Mouse (Mus musculus): ENCODE measurements around the gene Mfap1b. TPM values are rescaled to one million over a fixed set of nuclear protein-coding genes. Genes with fewer than 3 reads are reported as not detected.

Gene Mfap1b
- polyA plus RNA-seq, 1 experiment: 2.0 TPM

DNA sequence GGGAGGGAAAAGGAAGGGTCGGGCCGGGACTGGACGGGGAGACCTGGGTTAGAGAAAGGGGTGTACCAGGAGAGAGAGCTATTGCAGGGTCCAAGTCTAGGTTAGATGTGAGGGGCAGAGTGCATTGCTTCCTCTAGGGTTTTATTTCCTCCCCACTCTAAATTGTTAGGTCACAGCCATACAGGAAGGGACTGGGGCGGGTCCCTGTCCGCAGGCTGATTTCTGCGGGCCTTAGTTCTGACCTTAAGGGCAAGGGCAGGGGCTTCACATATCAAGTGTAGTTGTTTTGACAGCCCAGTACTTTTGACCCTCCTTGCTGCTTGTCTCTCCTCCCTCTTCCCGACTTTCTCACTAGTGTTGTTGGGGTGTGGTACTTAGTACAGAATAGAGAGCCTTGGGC is 23.8 kb downstream of the Mfap1b start:
- DNase-seq (ENCODE audit: low read depth in 1 of 2, low spot score in 2 of 2): peak in 1 of 2 experiments; percentile 18
- peak overlapping the region; percentile 96 for H3K4me3 ChIP-seq (ENCODE audit: extremely low read depth, insufficient read depth, insufficient read length)
- under 1% methylated on average over 7 of the region's 7 CpGs for WGBS
- H3K4me1 ChIP-seq (ENCODE audit: control insufficient read depth, insufficient read depth, insufficient read length): peaks cover 6% of the 10 kb centered on the region
- H3K36me3 ChIP-seq (ENCODE audit: control insufficient read depth, insufficient read depth, low read length): peaks cover 10% of the 10 kb centered on the region
- no peak for TF ChIP-seq CTCF (IDR thresholded peaks at IDR 0.05; ENCODE audit: extremely low read depth, insufficient read depth, insufficient read length, insufficient replicate concordance)
- TF ChIP-seq POLR2A (IDR thresholded peaks at IDR 0.05; ENCODE audit: low read depth, low read length): no peak
- H3K27ac ChIP-seq (ENCODE audit: insufficient read depth, low read length): peak overlapping the region; percentile 95
- no peaks in the 10 kb centered on the region for H3K27me3 ChIP-seq (ENCODE audit: control insufficient read depth, insufficient read depth, low read length)

DNA sequence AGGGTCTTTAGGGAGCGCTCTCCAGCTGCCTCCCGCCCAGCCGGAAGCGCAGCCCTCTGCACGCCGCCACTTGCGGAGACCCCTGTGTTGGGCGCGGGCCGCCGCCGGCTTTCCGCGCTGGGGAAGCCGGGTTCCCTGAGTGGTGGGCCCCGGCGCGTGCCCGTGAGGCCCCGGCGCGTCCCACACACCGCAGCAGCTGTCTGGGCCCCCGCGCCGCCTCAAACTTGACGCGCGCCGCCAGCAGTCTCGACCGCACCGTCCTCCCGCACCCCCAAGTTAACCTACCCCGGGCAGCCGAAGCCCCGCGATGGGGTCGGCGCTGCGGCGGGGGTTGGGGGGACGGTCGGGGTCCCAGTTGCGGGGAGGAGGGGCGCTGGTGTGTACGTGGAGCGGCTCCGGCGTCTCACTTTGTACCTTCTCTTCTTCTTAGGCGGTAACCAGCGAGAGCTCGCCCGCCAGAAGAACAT is 24.3 kb downstream of the Mfap1b start:
- no peak for TF ChIP-seq POLR2A (IDR thresholded peaks at IDR 0.05; ENCODE audit: low read depth, low read length)
- no peak for TF ChIP-seq CTCF (IDR thresholded peaks at IDR 0.05; ENCODE audit: extremely low read depth, insufficient read depth, insufficient read length, insufficient replicate concordance)
- H3K4me3 ChIP-seq (ENCODE audit: extremely low read depth, insufficient read depth, insufficient read length): peak overlapping the region; percentile 96
- H3K27ac ChIP-seq (ENCODE audit: insufficient read depth, low read length): peak overlapping the region; percentile 95
- H3K4me1 ChIP-seq (ENCODE audit: control insufficient read depth, insufficient read depth, insufficient read length): peaks cover 6% of the 10 kb centered on the region
- WGBS: under 1% methylated on average over 54 of the region's 54 CpGs
- no peak for DNase-seq (ENCODE audit: low read depth in 1 of 2, low spot score in 2 of 2)
- H3K27me3 ChIP-seq (ENCODE audit: control insufficient read depth, insufficient read depth, low read length): no peaks in the 10 kb centered on the region
- H3K36me3 ChIP-seq (ENCODE audit: control insufficient read depth, insufficient read depth, low read length): peaks cover 10% of the 10 kb centered on the region

DNA sequence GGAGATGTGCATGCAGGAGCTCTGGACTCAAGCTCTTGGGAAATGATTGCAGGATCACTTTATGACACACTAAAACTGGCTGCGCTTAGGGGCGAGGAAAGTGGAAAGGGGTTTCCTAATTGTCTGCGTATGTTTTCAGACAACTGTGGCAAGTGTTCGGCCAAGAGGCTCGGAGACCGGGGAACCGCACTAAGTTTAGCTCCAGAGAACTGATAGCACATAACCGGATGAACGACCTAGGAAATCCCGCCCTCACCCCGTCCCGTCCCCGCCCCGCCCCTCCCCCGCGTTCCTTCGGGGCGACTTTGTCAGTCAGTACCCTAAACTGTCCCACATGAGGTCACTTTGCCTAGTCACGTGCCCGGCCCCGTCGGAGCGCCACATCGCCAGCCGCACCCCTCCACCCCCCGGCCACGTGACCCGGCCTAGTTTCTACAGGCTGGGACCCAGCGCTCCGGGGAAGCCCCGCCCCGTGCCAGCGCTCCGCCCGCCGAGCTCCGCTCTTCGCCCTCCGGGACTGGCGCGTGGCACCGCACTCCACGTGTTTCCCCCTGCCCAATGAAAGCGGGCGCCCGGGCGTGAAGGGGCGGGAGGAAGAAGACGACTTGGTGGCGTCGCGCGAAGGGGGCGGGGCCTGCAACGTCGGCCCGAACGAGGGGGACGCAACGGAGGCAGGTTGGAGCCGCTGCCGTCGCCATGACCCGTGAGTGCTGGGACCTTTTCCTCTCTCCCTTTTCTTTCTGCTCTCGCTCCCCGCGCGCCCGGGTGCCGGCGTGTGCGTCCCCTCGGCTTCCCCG is 24.9 kb downstream of the Mfap1b start, which contains the start of gene Serf2:
Gene Serf2 (plus strand): TSS at position 457 of the 797 bp plus-strand sequence.
- Histone ChIP-seq H3K27me3 (ENCODE audit: control insufficient read depth, insufficient read depth, low read length) (no peaks in the 10 kb centered on the region), H3K36me3 (ENCODE audit: control insufficient read depth, insufficient read depth, low read length) (peaks cover 10% of the 10 kb centered on the region), H3K27ac (ENCODE audit: insufficient read depth, low read length) (peak within 1 kb of the TSS; percentile 95), H3K4me1 (ENCODE audit: control insufficient read depth, insufficient read depth, insufficient read length) (peaks cover 6% of the 10 kb centered on the region), H3K4me3 (ENCODE audit: extremely low read depth, insufficient read depth, insufficient read length) (peak within 1 kb of the TSS; percentile 96)
- DNase-seq (ENCODE audit: low read depth in 1 of 2, low spot score in 2 of 2): peak; percentile 98 to 100
- under 1% methylated on average over 70 of the region's 74 CpGs for WGBS
- TF ChIP-seq POLR2A (IDR thresholded peaks at IDR 0.05; ENCODE audit: low read depth, low read length) (peak; percentile 92), CTCF (IDR thresholded peaks at IDR 0.05; ENCODE audit: extremely low read depth, insufficient read depth, insufficient read length, insufficient replicate concordance) (no peak)

DNA sequence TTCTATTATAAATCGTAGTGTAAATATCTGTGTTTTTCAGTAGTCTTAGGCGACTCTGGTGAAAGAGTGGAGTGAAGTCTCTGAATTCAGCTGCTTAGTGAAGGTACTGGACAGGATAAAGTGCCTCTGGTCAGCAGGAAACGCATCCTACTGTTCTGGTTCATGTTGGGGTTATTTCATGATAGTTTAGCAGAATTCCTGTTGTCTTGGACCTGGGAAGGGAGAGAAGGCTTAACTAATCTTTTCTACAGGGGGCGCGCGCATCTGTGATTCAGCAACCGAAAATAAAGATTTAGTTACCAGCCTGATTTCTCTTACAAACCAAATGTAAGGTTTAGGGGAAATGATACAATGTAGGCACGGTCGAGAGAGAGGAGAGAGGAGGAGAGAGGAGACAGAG is 25.7 kb downstream of the Mfap1b start:
- H3K4me1 ChIP-seq (ENCODE audit: control insufficient read depth, insufficient read depth, insufficient read length): peaks cover 6% of the 10 kb centered on the region
- peak; percentile 11 to 37 for DNase-seq (ENCODE audit: low read depth in 1 of 2, low spot score in 2 of 2)
- H3K36me3 ChIP-seq (ENCODE audit: control insufficient read depth, insufficient read depth, low read length): peaks cover 9% of the 10 kb centered on the region
- 11% methylated on average over 9 of the region's 9 CpGs for WGBS
- no peaks in the 10 kb centered on the region for H3K27me3 ChIP-seq (ENCODE audit: control insufficient read depth, insufficient read depth, low read length)
- TF ChIP-seq POLR2A (IDR thresholded peaks at IDR 0.05; ENCODE audit: low read depth, low read length): no peak
- TF ChIP-seq CTCF (IDR thresholded peaks at IDR 0.05; ENCODE audit: extremely low read depth, insufficient read depth, insufficient read length, insufficient replicate concordance): no peak
- H3K4me3 ChIP-seq (ENCODE audit: extremely low read depth, insufficient read depth, insufficient read length): peak overlapping the region; percentile 65; the same call in 1 of the 2 replicates
- H3K27ac ChIP-seq (ENCODE audit: insufficient read depth, low read length): peak overlapping the region; percentile 86; the same call in 1 of the 2 replicates

DNA sequence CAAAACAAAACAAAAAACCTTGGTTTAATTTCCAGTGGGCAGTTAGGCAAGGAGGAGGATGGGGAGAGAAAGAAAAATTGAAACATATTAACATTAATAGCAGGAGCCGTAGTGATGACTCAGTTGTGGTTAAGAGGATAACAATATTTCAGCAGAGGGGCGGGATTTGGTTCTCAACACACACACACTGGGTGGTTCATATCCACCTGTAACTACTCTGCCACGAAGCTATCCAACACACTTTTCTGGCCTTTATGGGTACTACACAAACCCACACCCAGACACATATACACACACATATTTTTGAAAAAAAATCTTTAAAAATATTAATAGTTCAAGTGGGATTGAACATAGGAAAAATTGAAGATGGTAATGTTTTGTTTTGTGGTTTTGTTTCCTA is 26.9 kb downstream of the Mfap1b start:
- peaks cover 11% of the 10 kb centered on the region for H3K4me1 ChIP-seq (ENCODE audit: control insufficient read depth, insufficient read depth, insufficient read length)
- WGBS: 60% methylated on average over 3 of the region's 3 CpGs
- no peak overlapping the region for H3K4me3 ChIP-seq (ENCODE audit: extremely low read depth, insufficient read depth, insufficient read length)
- no peak overlapping the region for H3K27ac ChIP-seq (ENCODE audit: insufficient read depth, low read length)
- TF ChIP-seq POLR2A (IDR thresholded peaks at IDR 0.05; ENCODE audit: low read depth, low read length): no peak
- TF ChIP-seq CTCF (IDR thresholded peaks at IDR 0.05; ENCODE audit: extremely low read depth, insufficient read depth, insufficient read length, insufficient replicate concordance): no peak
- H3K36me3 ChIP-seq (ENCODE audit: control insufficient read depth, insufficient read depth, low read length): peaks cover 5% of the 10 kb centered on the region
- no peaks in the 10 kb centered on the region for H3K27me3 ChIP-seq (ENCODE audit: control insufficient read depth, insufficient read depth, low read length)
- no peak for DNase-seq (ENCODE audit: low read depth in 1 of 2, low spot score in 2 of 2)

DNA sequence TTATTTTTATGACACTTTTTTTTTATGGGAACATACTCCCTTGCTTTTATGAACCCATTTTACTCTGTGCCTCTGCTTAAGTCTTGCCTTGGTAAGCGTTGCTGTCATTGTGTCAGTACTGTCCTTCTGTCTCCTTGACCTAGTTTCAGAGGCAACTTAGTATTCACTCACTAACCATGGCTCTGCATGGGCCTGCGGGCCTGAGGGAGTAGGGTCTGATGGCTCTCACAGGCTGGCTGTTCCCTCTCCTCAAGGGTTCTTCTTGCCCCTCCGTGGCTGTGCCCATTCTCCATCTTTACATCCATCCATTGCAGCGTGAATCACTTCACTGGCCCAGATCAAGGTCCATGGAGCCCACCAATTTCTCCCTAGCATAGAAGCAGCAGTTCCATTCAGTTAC is 27.4 kb downstream of the Mfap1b start:
- no peaks in the 10 kb centered on the region for H3K27me3 ChIP-seq (ENCODE audit: control insufficient read depth, insufficient read depth, low read length)
- H3K4me3 ChIP-seq (ENCODE audit: extremely low read depth, insufficient read depth, insufficient read length): no peak overlapping the region
- 87% methylated on average over 4 of the region's 4 CpGs for WGBS
- no peak overlapping the region for H3K27ac ChIP-seq (ENCODE audit: insufficient read depth, low read length)
- peaks cover 5% of the 10 kb centered on the region for H3K36me3 ChIP-seq (ENCODE audit: control insufficient read depth, insufficient read depth, low read length)
- no peak for DNase-seq (ENCODE audit: low read depth in 1 of 2, low spot score in 2 of 2)
- TF ChIP-seq CTCF (IDR thresholded peaks at IDR 0.05; ENCODE audit: extremely low read depth, insufficient read depth, insufficient read length, insufficient replicate concordance) (no peak), POLR2A (IDR thresholded peaks at IDR 0.05; ENCODE audit: low read depth, low read length) (no peak)
- peaks cover 11% of the 10 kb centered on the region for H3K4me1 ChIP-seq (ENCODE audit: control insufficient read depth, insufficient read depth, insufficient read length)

DNA sequence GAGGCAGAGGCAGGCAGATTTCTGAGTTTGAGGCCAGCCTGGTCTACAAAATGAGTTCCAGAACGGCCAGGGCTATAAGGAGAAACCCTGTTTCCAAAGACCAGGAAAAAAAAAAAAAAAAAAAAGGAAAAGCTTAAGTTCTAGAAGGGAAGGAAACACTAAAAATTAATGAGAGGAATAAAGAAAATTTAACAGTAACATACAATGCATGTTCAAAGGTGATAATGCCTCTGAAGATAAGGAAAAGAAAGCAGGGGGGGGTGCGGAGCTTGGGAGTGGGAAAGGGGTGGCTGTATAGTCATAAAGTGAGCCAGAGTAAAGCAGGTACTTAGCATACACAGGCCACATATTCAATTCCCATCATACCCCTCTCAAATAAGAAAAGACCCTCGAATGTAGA is 28.8 kb downstream of the Mfap1b start:
- H3K27ac ChIP-seq (ENCODE audit: insufficient read depth, low read length): no peak overlapping the region
- TF ChIP-seq CTCF (IDR thresholded peaks at IDR 0.05; ENCODE audit: extremely low read depth, insufficient read depth, insufficient read length, insufficient replicate concordance) (no peak), POLR2A (IDR thresholded peaks at IDR 0.05; ENCODE audit: low read depth, low read length) (no peak)
- no peak for DNase-seq (ENCODE audit: low read depth in 1 of 2, low spot score in 2 of 2)
- WGBS: 88% methylated on average over 3 of the region's 3 CpGs
- no peaks in the 10 kb centered on the region for H3K36me3 ChIP-seq (ENCODE audit: control insufficient read depth, insufficient read depth, low read length)
- no peak overlapping the region for H3K4me3 ChIP-seq (ENCODE audit: extremely low read depth, insufficient read depth, insufficient read length)
- no peaks in the 10 kb centered on the region for H3K27me3 ChIP-seq (ENCODE audit: control insufficient read depth, insufficient read depth, low read length)
- peaks cover 6% of the 10 kb centered on the region; the same call in 1 of the 2 replicates for H3K4me1 ChIP-seq (ENCODE audit: control insufficient read depth, insufficient read depth, insufficient read length)
